Mouse (Mus musculus) ES-E14 (cell line): Measurements from ENCODE around the gene Zbtb34. TPM values are rescaled to one million over a fixed set of nuclear protein-coding genes. Genes with fewer than 3 reads are reported as not detected.

Experiments used
- DNase-seq: peaks from one replicate; pipeline ENCODE4 v3.0.0-alpha.2; 2013; ENCODE audit warnings: low read depth, low spot score
- H3K27ac ChIP-seq: 2 replicates; pipeline ENCODE4 v1.5.1; 2012; ENCODE audit warnings: low read depth, mild to moderate bottlenecking, low read length, moderate library complexity, mixed read lengths; ENCODE audit not compliant: poor library complexity, insufficient read depth, severe bottlenecking
- H3K36me3 ChIP-seq: 2 replicates; pipeline ENCODE4 v1.6.1; 2012; ENCODE audit warnings: mild to moderate bottlenecking, low read length, moderate library complexity, mixed read lengths; ENCODE audit not compliant: control insufficient read depth, poor library complexity, insufficient read depth, severe bottlenecking
- H3K4me1 ChIP-seq, 2 experiments: fragments of 150-350 bp in 1 of 2; sonication (generic) in 1 of 2; 2 replicates each; pipeline ENCODE4 v1.6.1; 2012; ENCODE audit warnings: low read length in 2 of 2, mild to moderate bottlenecking in 1 of 2, mixed read lengths in 1 of 2; ENCODE audit not compliant: control insufficient read depth in 2 of 2, insufficient read depth in 2 of 2, poor library complexity in 1 of 2
- H3K4me3 ChIP-seq, 2 experiments: fragments of 150-350 bp in 1 of 2; sonication (generic) in 1 of 2; 2 replicates each; pipeline ENCODE4 v1.5.1; 2012; ENCODE audit warnings: low read length in 2 of 2, low read depth in 1 of 2, mild to moderate bottlenecking in 1 of 2, mixed read lengths in 1 of 2; ENCODE audit not compliant: insufficient read depth in 1 of 2, poor library complexity in 1 of 2, severe bottlenecking in 1 of 2
- H3K9ac ChIP-seq: 2 replicates; pipeline ENCODE4 v1.6.1; 2012; ENCODE audit warnings: low read depth, mild to moderate bottlenecking, low read length, mixed read lengths; ENCODE audit not compliant: poor library complexity, insufficient read depth, severe bottlenecking
- H3K9me3 ChIP-seq: fragments of 150-350 bp; sonication (generic); 2 replicates; pipeline ENCODE4 v1.6.1; 2012; ENCODE audit warnings: low read depth, mild to moderate bottlenecking, low read length; ENCODE audit not compliant: control insufficient read depth, insufficient read depth
- CHD2 ChIP-seq: IDR thresholded peaks from 2 replicates; pipeline ENCODE4 v1.6.1; 2014; ENCODE audit warnings: mild to moderate bottlenecking, low read depth, low read length, inconsistent platforms
- HCFC1 ChIP-seq: IDR thresholded peaks from 2 replicates; pipeline ENCODE4 v1.6.1; 2012; ENCODE audit warnings: low read length, inconsistent platforms, borderline replicate concordance; ENCODE audit not compliant: insufficient read depth
- MAFK ChIP-seq: IDR thresholded peaks from 2 replicates; pipeline ENCODE4 v1.6.1; 2014; ENCODE audit warnings: mild to moderate bottlenecking, low read depth, low read length, inconsistent platforms; ENCODE audit not compliant: insufficient read depth
- ZC3H11A ChIP-seq: IDR thresholded peaks from 2 replicates; pipeline ENCODE4 v1.6.1; 2012; ENCODE audit warnings: low read depth, mild to moderate bottlenecking, inconsistent platforms, low read length, borderline replicate concordance
- ZNF384 ChIP-seq: IDR thresholded peaks from 2 replicates; pipeline ENCODE4 v1.6.1; 2012; ENCODE audit warnings: low read depth, low read length, inconsistent platforms
- in situ Hi-C, 2 experiments: fragments of 600-800 bp; cut with MboI; formaldehyde crosslinking; loops; one replicate each; pipeline ENCODE4 v1.15.1; 2025; ENCODE audit warnings: low sequenced_read_pairs in 2 of 2, inconsistent platforms in 1 of 2; ENCODE audit not compliant: unreplicated experiment in 2 of 2
- total RNA-seq: library from RNA; depleted of rRNA; stranded (reverse); fragments of 300-350 nt; gene quantifications from 2 replicates; pipeline ENCODE4 v1.2.3, GENCODE M21; 2012; rRNA removed

Zbtb34 gene
- total RNA-seq, 1 experiment: 13.4 TPM

GRCm38 (mm10) chr2:33361139-33361716, 69.9 kb downstream of the Zbtb34 start:
- Histone ChIP-seq H3K36me3 (no peaks in the 10 kb centered on the region), H3K4me3 (no peak overlapping the region), H3K4me1 (0 out of 4 replicates have a peak, but pooled peaks cover 0 to 1% of the 10 kb centered on the region in 2 experiments), H3K9ac (no peak overlapping the region), H3K9me3 (no peaks in the 10 kb centered on the region), H3K27ac (no peak overlapping the region)
- TF ChIP-seq ZNF384 (no peak), HCFC1 (no peak), ZC3H11A (no peak), CHD2 (no peak), MAFK (no peak)
- in situ Hi-C loops: no loop called here
- DNase-seq: no peak

- H3K9ac ChIP-seq: no peak overlapping the region
- H3K4me3 ChIP-seq: no peak overlapping the region
- H3K9me3 ChIP-seq: no peaks in the 10 kb centered on the region
- in situ Hi-C loops: no loop called here
- TF ChIP-seq MAFK (no peak), ZC3H11A (no peak), HCFC1 (no peak), ZNF384 (no peak), CHD2 (no peak)
- no peaks in the 10 kb centered on the region for H3K36me3 ChIP-seq
- no peak overlapping the region for H3K27ac ChIP-seq
- DNase-seq: no peak
- H3K4me1 ChIP-seq: 0 out of 4 replicates have a peak, but pooled peaks cover 0 to 1% of the 10 kb centered on the region in 2 experiments
Observed at GRCm38 (mm10) chr2:33360564-33360963, 70.6 kb downstream of the Zbtb34 start.

DNA sequence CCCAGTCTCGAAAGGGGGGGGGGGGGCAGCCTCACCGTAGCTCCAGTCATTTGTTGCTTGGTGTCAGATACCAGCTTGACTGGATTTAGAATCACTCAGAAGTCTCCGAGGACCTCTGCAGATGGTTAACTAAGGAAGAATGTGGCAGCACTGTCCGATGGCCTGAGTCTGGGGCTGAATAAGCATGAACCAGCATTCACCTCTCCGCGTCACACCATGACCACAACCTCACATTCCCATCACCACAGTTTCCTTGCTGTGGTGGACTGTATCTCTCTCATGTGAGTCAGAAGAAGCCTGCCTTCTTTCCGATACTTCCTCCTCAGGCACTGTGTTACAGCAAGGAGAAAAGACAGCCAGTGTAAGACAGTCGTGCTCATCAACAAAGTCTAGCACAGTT, 71.9 kb downstream of the Zbtb34 start:
- Histone ChIP-seq H3K36me3 (no peaks in the 10 kb centered on the region), H3K4me3 (no peak overlapping the region), H3K9ac (no peak overlapping the region), H3K4me1 (0 out of 4 replicates have a peak, but pooled peaks cover 0 to 1% of the 10 kb centered on the region in 2 experiments), H3K27ac (no peak overlapping the region), H3K9me3 (no peaks in the 10 kb centered on the region)
- TF ChIP-seq ZNF384 (no peak), ZC3H11A (no peak), CHD2 (no peak), HCFC1 (no peak), MAFK (no peak)
- no peak for DNase-seq
- in situ Hi-C loops: loop anchor here in 1 of 2 experiments (10.0 kb wide), 1 partner anchor 204 kb away; no protein-coding TSS in a partner anchor

GRCm38 (mm10) chr2:33357250-33357838, 73.8 kb downstream of the Zbtb34 start:
- in situ Hi-C loops: loop anchor here in 1 of 2 experiments (10.0 kb wide), 1 partner anchor 203 kb away; no protein-coding TSS in a partner anchor
- H3K27ac ChIP-seq: no peak overlapping the region
- H3K4me3 ChIP-seq: no peak overlapping the region
- DNase-seq: no peak
- H3K36me3 ChIP-seq: no peaks in the 10 kb centered on the region
- H3K4me1 ChIP-seq: 0 out of 4 replicates have a peak, but pooled peaks cover 0 to 1% of the 10 kb centered on the region in 2 experiments
- H3K9me3 ChIP-seq: no peaks in the 10 kb centered on the region
- no peak for TF ChIP-seq HCFC1
- H3K9ac ChIP-seq: no peak overlapping the region

Other genes starting within 250 kb of the Zbtb34 start
- gene Angptl2, start 215.3 kb downstream of the Zbtb34 start, total RNA-seq: 2.7 and 5.1 TPM in 2 replicates
- gene Ralgps1, start 59.8 kb downstream of the Zbtb34 start, total RNA-seq: 5.4 and 9.2 TPM in 2 replicates
- 31.3 and 32.0 TPM in 2 replicates for gene Zbtb43, start 37.2 kb upstream of the Zbtb34 start, total RNA-seq
- gene Lmx1b, start 209.2 kb upstream of the Zbtb34 start, total RNA-seq: 0.32 and 0.67 TPM in 2 replicates